Mouse (Mus musculus) B cell, adult 2 months (primary cell): ENCODE measurements at regions not wholly inside any gene's neighbourhood (a gene's known extent, or its start where the extent isn't known, plus 50 kb on each side); places are given as distances from the start of the nearest gene placed in this dataset.

Source experiments
- DNase-seq, 2 experiments: peaks; one replicate each; pipeline ENCODE4 v3.0.0; 2022

DNA sequence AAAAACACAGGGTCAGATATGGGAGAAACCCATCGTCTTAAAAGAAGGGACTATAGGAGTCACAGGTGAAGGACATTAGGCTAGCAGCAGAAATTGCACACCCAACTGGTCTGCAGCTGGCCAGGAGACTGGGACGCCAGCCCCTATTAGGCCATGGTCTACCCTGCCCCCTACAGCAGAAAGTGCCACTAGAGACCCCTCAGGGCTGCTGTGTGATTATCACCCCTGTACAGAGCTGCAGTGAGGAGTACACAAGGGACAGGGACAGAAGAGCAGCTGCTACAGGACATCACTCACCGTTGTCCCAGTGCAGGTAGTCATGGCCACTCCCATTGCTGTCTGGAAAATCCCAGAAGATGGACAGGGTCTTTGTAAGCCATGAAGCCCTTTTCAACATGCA, 157.9 kb upstream of the Agap1 start:
- no peak for DNase-seq

DNA sequence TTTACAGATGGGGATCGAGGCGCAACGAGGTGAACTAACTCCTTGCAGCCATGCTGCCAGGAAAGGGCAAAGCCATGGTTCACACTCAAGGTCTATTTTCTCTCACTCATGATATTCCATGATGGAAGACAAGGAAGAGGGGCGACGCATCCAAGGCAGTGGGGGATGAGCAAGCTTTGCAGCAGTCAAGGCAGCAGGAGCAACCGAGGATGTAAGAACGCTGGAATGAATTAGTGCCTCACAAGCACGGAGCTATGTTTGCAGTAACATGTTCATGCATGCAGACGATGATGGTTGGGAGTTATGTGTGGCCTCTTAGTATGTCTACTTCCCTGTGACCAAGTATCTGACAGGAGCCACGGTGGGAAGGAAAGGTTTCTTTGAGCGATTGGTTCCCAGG, 156.8 kb upstream of the Agap1 start:
- no peak for DNase-seq

- no peak for DNase-seq
Measured at GRCm38 (mm10) chr1:89301151-89301550, 153.5 kb upstream of the Agap1 start.

DNA sequence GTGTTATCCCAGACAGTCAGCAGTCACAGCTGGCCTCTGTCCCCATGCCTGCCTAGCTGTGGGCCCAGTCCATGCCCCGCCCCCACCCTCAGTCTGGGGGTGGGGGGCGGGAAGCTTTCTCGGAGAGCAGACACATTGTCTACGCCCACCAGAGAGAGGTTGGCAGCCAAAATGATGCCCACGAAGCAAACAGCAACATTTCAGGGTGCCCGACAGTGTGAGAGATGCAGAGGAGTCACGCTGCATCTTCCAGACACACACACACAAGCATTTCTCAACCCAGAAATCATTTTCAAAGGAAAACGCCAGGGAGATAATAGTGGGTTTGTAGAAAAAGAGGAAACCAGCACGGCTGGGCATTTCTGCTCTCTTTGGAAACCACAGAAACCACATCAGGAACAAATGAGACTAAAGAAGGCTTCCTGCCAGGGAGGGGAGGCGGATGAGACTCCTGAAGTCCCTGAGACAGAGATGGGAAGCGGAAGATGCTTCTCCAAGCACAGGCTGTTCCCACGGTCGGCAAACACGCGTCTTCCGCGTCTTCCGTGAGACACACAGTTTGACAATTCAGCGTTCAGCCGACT, 152.1 kb upstream of the Agap1 start:
- no peak for DNase-seq

DNA sequence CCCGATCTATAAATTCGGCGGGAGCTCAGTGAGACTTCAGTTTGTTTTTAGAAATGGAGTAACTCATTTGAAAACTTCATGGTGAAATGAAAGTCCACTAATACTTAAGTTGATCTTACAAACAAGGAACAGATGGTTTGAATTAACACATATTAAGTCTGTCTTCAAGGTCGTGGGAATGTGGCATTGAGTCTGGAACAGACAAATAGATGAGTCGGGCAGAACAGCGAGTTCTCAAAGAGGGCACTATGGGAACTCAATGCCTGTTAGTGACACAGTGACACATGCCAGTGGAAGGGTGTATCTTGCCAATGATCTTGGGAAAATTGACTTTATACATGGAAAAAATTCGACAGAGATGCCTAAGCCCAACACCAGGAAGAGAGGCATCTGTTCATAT, 149.4 kb upstream of the Agap1 start:
- DNase-seq, result no peak

GRCm38 (mm10) chr1:89308788-89309187, 145.8 kb upstream of the Agap1 start:
- no peak for DNase-seq

DNA sequence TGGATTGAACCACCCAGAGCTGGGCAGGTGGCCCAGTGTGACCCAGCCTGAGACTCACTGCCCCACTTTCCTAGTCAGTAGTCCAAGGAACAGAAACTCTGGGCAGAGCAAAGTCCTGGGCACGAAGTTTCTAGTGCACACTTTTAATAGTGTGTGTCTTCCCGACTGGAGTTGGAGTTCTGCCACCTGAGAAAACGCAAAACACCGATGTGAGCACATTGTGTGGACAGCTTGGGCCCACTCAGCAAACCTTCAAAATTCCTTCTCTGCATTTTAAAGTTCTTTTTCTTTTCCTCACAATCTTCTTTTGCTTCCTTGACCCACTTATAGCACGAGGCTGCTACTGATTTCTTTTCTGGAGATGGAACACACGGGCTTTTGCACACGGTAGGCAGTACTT, 141.5 kb upstream of the Agap1 start:
- DNase-seq, result no peak

- DNase-seq, result no peak
Measured at GRCm38 (mm10) chr1:89317897-89318296, 136.7 kb upstream of the Agap1 start.

- no peak for DNase-seq
Measured at GRCm38 (mm10) chr1:89318663-89319062, 135.9 kb upstream of the Agap1 start.

DNA sequence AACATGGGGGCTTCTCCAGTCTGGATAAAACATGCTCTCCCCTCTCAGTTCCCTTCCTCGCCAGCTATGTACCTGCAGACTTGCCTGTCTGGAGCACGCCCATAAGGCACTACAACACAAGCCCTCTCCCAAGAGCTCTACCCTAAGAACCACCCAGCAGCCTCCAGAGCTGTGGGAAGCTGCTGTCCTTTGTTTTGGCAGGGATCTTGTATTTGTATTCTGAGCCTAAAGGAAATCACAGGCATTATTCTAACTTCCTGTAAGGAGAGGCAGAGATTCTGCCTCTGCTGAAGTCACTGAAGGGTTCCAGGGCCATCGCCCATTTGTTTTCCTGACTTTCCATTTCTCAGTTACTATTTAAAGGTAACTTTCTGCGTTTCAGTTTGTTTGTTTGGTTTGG, 132.0 kb upstream of the Agap1 start:
- DNase-seq, result no peak

GRCm38 (mm10) chr1:89323091-89323490, 131.5 kb upstream of the Agap1 start:
- DNase-seq, result peak; percentile 4 to 8

DNA sequence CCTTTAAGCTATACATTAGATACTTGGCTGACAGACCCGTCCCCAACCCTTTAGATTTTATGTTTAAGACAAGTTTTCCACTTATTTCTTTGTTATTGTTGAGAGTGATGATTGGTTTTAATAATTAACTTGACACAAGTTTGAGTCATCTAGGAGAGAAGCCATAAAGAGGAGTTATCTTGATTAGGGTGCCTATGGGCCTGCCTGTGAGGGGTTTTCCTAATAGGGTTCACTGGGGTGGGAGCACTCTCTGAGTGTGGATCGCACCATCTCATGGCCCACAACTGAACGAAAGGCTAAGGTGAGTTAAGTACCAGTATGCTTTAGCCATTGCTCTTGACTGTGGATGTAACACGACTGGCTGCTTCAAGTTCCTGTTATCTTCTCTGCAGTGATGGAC, 123.3 kb upstream of the Agap1 start:
- no peak for DNase-seq

DNA sequence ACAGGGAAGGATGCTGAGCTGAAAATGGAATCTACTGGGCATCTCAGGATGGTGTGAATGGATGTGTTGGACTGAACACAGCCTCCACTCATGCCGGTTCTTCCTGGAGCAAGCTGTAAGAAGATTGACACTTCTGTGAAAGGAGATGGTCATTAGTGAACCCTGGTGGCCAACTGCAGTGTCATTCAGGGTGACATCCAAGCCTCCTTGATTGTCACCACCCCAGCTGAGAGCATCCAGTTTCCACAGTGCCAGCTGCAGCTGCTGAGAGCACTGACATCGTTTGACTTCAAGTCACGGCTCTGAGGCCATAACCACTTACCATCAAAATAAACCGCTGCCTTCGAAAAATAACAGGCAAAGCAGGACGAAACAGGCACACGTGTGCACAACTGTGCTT, 121.9 kb upstream of the Agap1 start:
- DNase-seq, result no peak

GRCm38 (mm10) chr1:89337861-89338260, 116.7 kb upstream of the Agap1 start:
- DNase-seq, result no peak

DNA sequence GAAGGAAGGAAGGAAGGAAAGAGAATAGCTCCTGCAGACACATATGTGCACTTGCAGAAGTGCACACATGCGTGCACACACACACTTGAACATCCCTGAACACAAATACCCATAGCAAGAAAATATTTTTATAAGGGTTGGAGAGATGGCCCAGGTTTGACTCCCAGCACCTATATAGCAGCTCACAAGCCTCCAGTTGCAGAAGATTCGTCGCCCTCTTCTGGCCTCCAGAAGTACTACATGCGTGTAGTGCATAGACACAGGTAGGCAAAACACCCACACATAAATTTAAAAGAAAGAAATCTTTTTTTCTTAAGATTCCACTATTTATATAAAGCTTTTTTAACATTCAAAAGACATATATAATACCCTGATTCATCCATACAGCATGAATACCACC, 111.8 kb upstream of the Agap1 start:
- DNase-seq, result no peak

DNA sequence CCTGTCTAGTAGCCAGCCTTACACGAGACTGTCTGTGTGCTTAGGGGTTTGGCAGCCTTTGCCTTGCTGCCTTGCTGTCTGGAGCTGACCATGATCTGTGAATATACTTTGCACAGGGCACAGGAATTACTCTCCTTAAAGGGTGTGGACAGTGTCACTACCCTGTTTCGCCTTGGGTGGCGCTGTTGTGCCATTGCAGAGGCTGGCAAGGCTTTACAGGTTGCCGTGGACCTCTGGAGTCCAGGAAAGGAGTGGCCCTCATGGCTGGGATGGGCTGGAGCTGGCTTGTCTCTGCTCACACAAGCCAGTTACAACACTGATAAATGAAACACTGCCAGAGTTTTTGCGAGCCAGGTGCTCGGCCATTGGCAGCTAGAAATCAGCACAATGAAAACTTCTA, 110.1 kb upstream of the Agap1 start:
- DNase-seq, result no peak

DNA sequence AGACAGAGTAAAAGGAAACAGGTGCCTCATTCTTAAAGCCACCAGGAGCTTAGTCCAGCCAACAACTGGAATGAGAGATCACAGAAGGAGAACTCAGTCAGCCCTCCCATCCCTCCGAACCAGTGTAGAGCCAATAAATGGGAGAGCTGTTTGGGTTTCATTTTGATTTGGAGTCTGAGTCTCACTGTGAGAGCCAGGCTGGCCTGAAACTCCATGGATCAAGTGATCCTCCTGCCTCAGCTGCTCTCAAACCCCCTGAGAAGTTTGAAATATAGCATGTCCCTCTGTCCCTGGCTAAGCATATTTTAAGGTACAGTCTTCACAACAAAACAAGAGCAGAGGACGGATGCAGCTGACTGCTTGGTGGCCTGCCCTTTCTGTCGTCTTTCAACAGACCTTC, 107.3 kb upstream of the Agap1 start:
- no peak for DNase-seq

- no peak for DNase-seq
Measured at GRCm38 (mm10) chr1:89352936-89353335, 101.7 kb upstream of the Agap1 start.

- DNase-seq, result no peak
Measured at GRCm38 (mm10) chr1:89359257-89359656, 95.3 kb upstream of the Agap1 start.

DNA sequence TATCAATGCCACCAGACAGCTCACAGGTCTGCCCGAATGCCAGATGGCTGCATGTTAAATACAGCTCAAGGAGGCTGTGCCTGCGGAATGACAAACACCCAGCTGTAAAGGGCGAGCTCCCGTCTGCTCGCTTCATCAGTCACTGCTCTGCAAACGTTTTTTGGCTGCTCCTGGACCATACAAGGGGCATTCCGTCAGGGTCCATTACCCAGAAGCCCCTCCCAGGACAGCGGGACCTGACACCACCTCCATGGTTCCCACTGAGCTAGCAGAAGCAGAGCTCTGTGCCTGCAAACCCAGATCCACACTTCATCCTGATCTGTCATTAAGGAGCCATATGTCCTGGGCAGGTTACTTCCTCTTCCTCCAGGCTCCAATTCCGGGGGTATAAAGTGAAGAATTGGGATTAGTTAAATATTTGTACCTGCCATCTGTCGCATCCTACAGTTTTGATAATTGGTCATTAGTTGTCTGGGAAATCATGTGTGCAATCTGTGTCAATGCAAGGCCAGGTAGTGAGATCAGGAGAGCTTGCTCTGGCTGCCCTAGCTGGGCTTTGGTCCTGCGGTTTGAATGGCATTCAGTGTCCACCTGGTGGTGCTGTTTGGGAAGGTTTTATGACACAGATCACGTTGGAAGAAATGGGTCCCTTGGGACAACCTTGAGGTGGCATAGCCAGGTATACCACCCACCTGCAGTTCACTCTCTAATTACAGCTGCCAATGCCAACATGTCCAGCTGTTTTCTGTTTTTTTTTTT, 89.9 kb upstream of the Agap1 start:
- no peak for DNase-seq

GRCm38 (mm10) chr1:89366891-89367290, 87.7 kb upstream of the Agap1 start:
- DNase-seq, result no peak

DNA sequence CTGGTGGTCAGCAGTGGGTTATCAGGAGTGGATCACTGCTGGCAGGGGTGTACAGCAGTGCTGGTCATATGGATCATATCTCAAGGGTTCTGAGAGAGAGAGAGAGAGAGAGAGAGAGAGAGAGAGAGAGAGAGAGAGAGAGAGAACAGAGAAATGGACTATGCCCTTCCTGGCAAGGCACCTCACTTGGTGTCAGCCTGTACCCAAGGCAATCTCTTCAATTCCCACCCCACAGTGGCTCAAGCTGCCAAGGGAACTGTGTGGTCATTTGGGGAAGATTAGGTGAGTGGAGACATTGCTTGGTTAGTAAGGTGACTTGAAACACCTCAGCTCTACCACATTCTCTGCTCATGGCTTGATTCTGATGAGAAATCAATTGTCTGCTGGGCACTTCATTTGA, 80.8 kb upstream of the Agap1 start:
- no peak for DNase-seq

DNA sequence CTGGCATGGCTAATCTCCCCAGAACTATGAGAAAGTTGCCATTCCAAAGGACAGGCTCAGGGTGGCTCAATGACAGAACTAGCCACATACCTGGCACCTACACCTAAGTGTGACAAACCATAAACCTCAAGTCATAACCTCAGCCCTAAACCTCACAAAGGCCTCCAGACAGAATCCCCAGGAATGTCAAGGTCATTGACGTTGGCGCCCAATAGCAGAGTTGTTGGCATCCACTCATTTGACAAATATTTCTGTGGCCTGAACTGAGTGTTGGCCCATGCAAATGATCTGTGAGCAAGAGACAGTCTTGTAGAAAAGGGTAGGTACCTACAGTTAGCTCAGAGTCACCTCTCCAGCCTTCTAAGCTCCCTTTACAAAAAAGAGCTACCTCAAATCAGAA, 80.3 kb upstream of the Agap1 start:
- DNase-seq, result no peak

GRCm38 (mm10) chr1:89382021-89382420, 72.6 kb upstream of the Agap1 start:
- DNase-seq, result no peak

DNA sequence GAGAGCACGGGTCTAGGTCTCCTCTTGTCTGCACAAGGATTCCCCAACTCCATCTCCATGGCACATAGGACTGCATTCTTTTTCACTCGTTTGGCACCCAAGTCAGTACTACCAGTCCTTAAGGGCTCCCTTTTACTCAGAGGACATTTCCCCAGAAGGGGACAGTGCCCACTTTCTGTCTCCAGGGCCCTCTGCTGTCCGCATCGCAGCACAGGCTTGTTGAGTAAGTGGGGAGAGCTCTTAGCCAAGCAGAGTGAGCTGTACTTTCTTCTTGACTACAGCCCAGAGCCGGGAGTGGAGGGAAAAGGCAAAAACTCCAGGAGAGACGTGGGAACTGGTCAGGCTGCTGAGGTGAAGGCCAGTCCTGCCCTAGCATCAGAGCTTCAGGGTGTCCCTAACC, 69.5 kb upstream of the Agap1 start:
- no peak for DNase-seq
